Mouse (Mus musculus): ENCODE measurements at regions not wholly inside any gene's neighbourhood (a gene's known extent, or its start where the extent isn't known, plus 50 kb on each side); places are given as distances from the start of the nearest gene placed in this dataset.
A peak's percentile ranks its signal among the peaks of the same experiment; 100 is the strongest.

DNA sequence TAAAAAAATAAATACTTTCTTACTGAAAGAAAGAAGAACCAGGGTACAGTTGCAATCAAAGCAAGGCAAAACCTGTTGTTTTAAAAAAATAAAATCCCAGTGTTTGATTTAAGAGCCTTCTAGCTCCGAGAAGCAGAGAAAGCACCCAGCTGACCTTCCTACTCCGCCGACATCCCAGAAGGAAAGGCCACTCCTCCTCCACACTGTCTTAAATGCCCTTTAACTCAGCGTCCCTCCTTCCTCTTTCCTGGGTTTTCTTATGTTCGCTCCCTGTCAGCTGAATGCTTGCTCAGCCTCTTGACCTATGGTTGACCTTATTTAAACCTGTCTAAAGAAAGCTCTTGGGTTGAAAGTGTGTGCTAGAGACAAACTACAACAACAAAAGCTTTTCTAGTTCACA lies 79.1 kb downstream of the Sptssa start:
- DNase-seq (ENCODE audit: low spot score in 2 of 2) = no peak

DNA sequence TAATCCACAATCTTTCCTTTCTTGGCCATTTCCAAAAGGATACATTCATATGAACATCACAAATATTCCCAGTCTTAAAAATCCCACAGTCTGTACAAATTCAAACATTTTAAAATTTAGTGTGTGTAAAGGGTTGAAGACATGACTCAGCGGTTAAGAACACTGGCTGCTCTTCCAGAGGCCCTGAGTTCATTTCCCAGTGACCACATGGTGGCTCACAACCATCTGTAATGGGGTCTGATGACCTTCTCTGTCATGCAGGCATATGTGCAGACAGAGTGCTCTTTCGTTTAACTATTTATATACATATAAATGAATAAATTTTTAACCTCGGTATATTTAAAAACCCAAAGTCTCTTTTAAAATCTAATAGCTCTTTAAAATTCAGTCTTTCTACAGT lies 79.6 kb downstream of the Sptssa start:
- no peak for DNase-seq (ENCODE audit: low spot score in 2 of 2)

DNA sequence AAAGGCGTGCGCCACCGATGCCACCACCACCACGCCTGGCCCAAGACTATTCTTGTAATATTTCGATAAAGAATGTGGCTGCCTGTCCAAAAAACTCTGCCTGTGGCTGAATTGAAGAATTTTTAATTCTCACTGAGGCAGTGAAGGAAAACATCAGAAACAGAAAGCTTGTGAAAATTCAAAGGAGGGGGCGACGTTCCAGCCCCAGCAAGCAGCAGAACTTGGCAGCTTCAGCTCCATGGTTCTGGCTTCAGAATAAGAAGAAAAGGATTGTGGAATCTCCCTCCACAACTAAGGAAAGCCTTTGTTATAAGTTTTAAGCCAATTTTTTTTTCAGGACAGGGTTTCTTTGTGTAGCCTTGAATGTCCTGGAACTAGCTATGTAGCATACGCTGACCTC lies 83.5 kb downstream of the Sptssa start:
- DNase-seq (ENCODE audit: low spot score in 2 of 2) = no peak

DNA sequence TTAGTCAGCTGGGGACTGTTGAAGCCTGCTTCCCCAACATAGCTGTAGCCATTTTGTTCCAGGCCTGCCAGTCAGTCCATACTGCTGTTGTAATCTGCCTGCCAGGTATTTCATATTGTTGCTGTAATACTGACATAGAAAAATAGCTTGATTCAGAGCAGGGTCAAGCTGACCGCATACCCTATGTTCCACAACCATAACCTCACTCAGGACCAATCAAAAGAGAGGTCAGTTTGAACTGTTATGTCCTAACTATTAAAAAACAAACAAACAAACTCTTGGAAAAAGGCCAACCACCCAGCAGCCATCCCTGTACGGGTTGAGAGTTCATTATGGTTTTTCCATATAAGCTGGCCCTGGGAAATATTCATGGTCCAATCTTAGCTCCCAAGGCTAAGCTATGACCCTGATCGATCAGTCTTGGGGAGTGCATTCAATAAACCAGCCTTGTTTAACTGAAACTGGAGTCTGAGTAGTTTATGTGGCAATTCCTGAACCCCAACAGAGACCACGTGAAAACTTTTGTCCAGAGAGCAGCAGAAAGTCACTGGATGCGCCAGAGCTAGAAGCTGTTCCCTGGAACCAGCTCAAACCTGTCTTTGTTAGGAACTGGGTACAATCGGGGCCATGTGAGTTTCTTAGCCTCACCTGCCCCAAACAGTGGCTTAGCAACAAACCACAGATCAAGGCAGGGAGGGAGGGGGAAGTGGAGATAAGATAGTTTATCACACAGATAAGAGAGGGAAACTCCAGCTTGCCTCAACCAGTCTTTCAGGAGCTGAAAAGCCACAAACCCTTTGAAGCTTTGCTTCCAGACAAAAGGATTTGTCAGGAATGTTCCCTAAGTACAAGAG lies 88.1 kb downstream of the Sptssa start:
- DNase-seq (ENCODE audit: low spot score in 2 of 2) = no peak

DNA sequence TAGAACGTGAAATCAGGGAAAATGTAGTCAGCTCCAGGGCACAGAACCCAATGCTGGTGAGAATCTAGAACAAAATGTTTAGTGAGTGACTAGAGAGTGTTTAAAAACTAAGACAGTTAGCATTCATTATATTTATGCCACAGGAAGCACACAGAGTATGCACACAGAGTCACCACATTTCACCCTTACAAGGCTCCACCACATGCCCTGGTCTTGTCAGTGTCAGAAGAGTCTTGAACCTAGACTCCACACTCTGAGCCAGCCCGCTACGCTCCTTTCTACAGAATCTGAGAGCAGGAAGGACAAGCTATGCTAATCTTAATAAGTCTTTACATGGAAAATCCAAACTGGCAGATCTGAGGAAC lies 89.0 kb downstream of the Sptssa start:
- DNase-seq (ENCODE audit: low spot score in 2 of 2) = no peak

DNA sequence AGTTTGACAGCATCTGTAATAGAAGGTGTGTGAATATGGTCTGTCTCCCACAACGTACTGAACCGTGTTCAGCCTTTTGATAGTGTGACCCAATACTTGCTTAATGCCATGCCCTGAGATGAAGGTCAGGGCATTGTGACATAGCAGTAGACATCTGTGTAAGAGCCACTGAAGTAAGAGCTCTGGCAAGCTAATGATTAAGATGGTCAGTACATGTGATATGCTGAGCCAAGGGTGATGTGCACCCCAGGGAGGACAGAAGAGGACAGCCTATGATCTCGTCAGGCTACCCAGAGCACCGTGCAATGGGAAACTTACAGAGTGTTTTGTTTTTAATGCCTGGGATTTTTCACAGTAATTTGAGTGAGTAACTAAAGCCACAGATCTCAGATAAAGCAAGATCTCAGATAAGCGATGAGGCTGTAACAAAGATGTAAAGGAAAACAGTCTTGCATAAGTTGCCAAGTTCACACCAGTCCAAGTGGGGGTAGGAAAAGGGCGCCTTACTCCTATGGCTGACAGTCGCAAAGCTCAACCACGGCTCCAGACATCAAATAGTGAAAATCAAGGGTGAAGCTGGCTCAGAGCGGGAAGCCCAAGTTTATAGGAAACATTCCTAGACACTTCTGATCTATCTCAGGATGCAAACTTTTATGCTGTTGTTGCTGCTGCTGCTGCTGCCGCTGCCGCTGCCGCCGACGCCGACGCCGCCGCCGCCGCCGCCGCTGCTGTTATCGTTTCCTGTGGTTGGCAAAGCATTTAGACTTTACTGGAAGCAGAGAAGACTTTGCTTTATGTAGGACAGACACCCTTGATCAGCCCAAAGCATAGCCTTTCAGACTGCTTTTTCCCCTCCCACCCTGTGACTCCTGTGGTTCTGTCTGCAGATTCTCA lies 89.6 kb downstream of the Sptssa start:
- DNase-seq (ENCODE audit: low spot score in 2 of 2) = no peak

DNA sequence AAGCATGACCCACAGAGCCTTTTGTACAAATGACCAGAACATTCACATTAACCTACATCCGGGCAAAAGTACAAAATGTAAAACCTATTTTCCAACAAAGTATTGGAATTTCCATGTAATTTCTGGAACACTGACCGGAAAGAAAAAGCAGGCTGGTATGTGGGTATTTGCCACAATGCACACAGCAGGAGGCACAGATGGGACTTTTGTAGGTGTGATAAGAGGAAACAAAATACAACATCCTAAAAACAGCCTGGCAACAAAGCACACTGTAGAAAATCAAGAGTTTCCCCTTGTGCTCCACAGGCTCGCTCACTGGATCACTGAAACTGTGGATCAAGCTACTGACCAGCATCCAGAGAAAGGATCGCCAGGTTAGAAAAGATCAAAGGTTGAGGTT lies 94.4 kb downstream of the Sptssa start:
- no peak for DNase-seq (ENCODE audit: low spot score in 2 of 2)

DNA sequence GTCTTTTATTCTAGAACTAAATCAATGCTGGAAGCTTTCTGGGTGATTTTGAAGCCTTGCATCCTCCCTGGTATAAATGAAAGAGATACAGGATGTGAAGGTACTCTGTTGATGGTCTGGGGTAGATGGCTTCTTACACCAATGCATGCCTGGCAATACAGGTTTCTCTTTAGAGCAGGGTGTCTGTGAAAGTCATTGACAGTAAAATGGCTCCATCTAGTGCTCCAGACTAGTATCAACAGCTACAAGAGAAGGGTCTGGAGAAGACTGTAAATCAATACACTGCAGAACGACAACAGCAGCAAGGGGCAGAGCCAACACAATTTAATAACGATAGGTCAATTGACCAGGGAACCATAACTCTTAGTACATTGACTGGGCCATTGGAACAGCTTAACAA lies 98.3 kb downstream of the Sptssa start:
- no peak for DNase-seq (ENCODE audit: low spot score in 2 of 2)

DNA sequence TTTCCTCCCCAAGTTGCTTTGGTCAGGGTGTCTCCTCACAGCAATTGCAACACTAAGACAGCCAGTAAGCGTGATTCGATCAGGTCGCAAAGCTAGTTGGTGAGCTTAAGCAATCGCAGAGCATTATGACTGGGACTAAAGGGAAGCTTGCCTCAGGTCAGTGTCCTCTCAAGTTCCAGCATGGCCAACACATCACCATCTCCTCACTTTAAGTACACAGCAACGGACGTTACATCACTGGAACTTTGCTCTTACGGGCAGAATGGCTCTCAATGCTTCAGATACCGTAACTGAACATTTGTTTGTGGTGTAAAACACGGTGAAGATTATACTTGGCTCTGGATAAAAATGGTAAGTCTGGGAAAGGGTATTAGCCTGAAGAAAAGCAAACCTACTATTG lies 106.7 kb downstream of the Sptssa start:
- no peak for DNase-seq (ENCODE audit: low spot score in 2 of 2)

DNA sequence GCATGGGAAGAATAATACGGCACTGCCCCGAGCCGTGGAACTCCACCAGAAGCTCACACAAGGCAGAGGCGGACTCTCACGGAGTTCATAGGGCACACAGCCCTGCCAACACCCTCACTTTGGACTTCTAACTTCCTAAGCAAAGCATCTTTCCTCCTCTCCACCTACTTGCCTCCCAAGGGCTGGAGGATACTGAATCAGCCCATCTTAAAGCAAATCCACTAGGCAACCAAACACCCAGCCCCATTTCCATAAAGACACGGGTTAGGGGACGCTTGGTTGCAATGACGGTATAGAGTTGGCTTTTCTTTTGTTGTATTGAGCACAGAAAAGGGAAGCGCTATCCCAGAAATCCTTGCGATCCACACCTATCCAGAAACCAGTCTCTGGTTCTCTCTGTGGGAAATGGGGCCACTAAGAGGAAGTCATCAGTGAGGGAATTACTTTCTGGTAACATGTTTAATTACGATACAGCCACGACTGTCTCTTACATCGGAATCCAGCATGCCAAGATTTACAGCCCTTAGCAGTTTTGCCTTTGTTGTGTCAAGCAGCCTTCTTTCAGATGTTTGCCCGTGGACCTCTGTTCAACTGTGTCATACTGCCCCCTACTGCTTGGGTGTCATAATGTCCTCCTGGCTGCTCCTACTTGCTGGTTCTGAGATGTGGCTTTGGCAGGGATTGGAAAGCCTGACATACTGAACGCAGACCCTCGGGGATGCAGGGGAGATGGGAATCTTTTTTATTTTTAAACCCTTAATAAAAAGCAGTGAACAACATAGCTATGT lies 110.4 kb downstream of the Sptssa start:
- peak; percentile 37 to 73 for DNase-seq (ENCODE audit: low spot score in 2 of 2)

DNA sequence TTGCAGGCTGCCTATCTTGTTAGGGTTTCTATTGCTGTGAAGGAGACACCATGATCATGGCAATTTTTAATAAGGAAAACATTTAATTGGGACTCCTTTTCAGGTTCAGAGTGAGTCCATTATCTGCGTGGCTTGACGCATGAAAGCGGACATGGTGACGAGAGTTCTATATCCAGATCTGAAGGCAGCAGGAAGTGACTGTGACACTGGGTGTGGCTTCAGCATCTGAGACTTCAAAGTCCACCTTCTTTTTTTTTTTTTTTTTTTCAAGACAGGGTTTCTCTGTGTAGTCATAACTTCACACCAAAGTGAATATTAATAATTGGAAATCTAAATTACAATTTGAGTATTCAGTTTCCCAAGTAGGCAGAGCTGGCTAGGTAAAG lies 118.1 kb downstream of the Sptssa start:
- no peak for DNase-seq (ENCODE audit: low spot score in 2 of 2)

DNA sequence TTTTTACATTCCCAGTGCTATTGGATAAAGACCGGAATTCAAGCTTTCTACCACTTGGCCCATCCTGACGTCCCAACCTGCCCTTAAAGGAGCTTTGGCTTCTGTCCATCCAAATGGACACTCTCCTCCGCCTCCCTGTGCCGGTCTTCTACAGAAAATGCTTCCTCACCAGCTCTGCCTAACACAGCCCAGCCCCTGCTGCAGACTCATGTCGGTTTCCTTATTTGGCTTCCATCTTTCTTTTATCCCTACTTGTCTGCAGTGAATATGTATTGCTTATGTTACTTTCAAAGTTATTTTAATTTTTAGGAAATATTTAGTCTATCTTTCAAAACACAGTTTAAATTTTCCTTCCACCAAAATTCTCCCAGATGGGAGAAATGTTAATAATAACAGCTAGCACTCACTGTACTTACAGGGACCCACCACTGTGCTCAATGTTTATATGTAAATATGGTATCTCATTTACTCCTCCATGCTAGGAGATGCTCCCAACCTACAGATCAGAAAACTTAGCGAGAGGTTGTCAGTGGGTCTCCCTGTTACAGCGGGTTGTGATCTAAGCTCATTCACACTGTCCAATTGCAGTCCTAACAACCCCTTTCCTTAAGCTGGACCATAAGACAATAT lies 118.6 kb downstream of the Sptssa start:
- DNase-seq (ENCODE audit: low spot score in 2 of 2) = no peak

DNA sequence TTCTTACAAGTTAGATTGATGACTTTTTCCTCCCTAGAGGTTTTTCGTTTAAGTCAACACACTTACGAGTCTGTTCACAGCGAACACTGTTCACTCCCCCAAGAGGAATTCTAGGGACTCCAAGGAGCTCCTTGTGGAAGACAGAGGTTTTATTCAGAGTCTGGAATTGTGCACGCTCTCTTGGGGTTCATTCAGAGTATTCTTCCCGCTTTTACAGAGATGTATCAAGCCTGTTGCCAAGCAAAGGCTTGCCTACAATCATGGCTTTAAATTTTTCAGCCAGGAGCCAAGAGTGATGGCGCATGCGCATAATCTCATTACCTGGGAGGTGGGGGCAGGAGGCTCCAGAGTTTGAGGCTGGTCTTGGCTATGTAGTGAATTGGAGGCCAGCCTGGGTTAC lies 119.4 kb downstream of the Sptssa start:
- no peak for DNase-seq (ENCODE audit: low spot score in 2 of 2)

DNA sequence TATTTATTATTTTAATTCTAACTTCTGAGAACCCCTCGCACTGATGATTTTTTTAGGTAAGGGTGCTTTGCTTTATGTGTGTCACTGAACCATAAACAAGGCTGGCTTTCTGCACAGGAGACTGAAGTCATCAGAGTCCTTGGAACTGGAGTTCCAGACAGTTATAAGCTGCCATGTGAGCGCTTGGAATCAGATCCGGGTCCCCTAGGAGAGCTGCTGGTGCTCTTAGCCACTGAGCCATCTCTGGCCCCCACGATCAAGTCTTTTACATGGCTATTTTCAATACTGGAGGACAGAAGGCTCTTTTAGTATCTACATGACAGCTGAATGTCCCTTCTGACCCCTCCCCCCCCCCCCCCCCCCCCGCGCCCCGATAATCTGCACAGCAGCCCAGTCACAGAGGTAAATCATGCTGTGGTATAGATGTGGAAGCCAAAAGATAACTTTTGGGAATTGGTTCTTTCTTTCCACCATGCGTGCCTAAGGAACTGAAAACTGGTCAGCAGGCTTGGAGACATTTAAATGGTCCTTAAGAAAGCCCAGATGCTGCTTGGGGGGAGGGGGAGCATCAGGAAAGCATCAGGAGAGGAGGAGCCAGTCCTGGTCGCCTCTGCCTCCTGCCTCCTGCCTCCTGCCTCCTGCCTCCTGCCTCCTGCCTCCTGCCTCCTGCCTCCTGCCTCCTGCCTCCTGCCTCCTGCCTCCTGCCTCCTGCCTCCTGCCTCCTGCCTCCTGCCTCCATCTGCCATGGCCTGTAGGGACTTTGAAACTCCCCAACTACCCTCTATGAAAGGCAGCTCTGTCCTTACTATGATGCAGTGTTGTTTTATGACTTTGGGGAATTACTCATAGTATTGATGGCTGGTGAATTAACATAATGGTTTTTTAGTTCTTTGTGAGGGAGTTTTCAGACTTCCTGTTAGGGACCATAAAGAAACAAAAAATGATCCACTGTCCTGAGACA lies 120.5 kb downstream of the Sptssa start:
- no peak for DNase-seq (ENCODE audit: low spot score in 2 of 2)

DNA sequence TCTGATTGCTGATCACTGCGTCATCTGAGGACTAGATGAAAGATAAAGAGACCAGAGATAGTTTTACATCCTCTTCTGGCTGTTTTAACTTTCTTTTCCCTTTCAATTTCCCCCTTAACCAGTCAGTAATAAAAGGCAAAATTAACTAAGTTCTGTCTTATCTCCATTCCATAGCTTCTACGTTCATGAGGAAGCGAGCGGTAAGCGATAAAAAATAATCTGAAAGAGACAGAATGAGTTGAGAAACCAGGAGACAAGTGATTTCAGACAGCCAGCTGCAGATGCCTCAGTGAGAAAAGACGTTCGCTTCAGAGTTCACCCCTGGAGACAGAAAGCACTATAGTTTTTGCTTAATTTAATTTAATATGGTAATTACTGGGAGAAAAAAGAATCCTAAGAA lies 121.5 kb downstream of the Sptssa start:
- no peak for DNase-seq (ENCODE audit: low spot score in 2 of 2)

DNA sequence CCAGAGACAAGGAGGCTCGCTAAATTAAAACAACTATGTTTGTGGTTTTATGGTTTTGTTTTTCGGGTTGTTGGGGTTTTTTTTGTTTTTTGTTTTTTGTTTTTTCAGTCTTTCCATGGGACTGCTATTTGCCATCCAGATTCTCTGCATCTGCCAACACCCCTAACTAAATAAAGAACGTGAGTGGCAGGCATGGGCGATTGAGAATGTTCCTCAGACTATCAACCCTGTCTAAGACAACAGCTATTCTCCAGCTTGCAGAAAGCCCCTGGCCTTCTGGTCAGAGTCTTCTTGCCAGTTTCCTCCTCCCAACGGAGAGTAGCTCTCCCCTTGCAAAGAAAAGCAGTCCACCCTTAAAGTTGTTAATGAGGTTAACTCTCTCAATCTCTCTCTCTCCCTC lies 123.2 kb downstream of the Sptssa start:
- no peak for DNase-seq (ENCODE audit: low spot score in 2 of 2)

DNA sequence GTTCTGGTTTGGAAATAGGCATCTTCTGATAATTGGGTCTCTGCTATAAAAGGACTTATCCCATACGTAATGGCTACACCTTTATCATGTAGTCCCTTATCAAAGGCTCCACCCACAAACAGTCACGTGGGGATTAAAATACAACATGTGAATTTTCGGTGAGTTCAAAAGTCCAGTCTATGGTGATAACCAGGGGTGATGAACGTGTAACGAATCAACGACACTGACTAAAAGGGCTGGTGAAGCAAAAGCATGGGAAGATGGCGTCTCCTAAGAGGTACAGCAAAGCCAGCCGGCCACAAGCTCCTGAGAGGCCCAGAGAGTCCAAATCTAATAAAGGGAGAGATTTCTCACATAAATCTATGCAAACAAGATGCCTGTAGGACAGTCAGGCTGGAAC lies 124.3 kb downstream of the Sptssa start:
- no peak for DNase-seq (ENCODE audit: low spot score in 2 of 2)

DNA sequence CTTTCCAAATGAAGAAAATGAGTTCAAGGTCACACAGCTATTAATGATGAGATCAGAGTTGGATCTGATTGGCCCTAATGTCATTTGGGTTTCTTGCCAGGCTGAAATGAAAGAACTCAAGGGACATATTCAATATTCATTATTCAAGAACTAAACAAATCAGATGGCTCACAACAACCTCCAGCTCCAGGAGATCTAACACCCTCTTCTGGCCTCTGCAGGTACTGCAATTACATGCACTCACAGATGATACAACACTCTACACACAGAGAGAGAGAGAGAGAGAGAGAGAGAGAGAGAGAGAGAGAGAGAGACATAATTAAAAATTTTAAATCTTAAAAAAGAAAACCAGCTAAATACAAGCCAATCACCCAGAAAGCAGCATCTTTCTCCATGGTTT lies 128.3 kb downstream of the Sptssa start:
- no peak for DNase-seq (ENCODE audit: low spot score in 2 of 2)

DNA sequence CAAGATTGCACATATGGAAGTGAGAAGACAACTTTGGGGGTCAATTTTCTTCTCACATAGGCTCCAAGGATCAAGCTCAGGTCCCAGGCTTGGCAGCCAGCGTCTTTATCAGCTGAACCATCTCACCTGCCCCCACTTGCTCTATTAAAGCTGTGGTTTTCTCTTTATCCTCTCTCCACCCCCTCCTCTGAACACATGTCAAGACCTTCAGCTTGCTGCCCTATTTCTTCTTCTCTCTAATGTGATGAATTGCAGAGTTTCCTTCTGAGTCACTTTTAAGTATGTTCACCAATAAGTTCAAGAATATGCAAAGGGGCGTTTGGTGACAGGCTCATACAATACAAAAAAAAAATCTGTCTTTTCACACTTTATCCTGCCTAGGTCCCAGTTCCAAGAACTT lies 128.8 kb downstream of the Sptssa start:
- DNase-seq (ENCODE audit: low spot score in 2 of 2) = no peak

DNA sequence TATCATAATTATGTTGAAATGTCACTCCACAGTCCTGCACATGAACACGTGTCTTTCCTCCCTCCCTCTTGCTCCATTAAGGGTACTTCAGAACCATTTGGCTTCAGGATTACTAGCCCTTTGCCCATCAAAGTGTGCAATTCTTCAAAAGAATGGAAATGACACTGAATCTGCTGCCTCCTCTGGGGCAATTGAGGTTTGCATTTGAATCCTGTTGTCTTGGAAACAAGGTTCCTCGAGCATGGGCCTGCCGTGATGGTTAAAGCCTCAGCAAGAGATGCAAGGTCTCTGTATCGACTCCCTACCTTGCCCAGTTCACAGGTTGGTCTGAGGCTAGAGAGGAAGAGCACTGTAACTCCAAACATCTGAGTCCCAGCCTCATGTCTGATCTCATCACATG lies 136.0 kb downstream of the Sptssa start:
- no peak for DNase-seq (ENCODE audit: low spot score in 2 of 2)

DNA sequence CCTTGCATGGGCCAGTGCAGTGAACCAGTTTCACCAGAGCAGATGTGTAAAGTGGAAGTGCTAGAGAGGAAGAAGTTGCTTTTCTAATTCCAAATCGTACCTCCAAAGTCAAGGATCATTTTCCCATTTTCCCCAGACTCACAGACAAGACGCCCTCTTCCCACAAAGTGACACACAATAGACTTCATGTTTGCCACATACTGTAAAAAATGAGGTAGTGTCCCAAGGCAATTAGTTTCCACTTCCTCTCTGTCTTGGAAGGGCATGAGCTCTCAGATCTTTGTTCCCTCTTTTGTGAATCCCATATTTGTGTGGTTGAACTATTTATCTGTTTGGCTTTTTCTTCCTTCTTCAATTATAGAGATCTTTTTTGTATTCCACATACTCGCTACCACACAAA lies 137.0 kb downstream of the Sptssa start:
- no peak for DNase-seq (ENCODE audit: low spot score in 2 of 2)
